Mouse (Mus musculus) liver, adult (tissue): ENCODE results near the gene Armh3.

Experiments
- GATA4 ChIP-seq: IDR thresholded peaks from 2 replicates; pipeline ENCODE4 v1.6.1; 2014; ENCODE audit warnings: mild to moderate bottlenecking, low read length; ENCODE audit not compliant: insufficient replicate concordance

Armh3 gene

DNA sequence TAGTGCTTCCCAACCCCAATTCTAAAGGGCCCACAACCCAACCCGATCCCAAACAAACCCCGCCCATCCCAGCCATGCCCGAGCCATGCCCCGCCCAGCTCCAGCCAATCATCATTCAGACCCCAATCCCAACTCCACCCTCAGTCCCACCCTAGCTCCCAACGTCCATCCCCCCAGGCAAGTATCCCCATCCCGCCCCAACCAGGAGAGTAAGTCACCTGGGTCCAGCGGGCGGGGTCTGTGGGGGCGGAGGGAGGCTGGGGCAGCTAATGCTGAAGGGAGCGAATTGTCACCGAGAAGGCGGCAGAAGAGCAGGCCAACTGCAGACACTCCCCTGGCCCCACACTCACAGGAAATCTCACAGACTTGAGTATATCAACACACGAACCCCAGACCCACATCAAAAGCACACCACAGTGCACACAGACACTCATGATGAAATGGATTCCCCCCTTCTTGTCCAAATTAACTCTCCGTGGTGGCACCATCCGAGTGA, 202.2 kb downstream of the Armh3 start:
- no peak for TF ChIP-seq GATA4

DNA sequence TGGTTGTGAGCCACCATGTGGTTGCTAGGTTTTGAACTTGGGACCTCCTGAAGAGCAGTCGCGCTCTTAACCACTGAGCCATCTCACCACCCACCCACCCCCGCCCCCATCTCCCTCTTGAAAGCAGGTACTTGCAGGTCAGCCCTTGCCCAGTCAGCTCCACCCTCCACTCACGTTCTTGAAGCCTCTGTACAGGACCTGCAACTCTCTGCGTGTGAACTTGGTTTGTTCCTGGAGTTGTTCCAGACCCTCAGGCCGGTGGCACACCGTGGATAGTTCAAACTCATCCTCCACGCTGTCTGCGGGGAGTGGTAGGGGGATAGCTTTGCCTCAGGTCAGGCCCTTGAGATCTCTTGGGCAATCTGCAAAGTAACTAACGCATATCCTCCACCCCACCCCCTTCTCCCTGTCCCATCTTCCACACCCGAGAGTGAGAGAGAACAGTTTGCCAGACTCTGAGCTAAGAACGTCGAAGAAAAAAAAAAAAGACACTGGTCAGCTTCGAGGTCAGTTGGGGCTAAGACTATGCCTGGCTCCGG, 202.8 kb downstream of the Armh3 start:
- no peak for TF ChIP-seq GATA4

GRCm38 (mm10) chr19:45794718-45795117, 203.6 kb downstream of the Armh3 start:
- no peak for TF ChIP-seq GATA4

- TF ChIP-seq GATA4: no peak
Measured at GRCm38 (mm10) chr19:45792404-45792803, 205.9 kb downstream of the Armh3 start.

DNA sequence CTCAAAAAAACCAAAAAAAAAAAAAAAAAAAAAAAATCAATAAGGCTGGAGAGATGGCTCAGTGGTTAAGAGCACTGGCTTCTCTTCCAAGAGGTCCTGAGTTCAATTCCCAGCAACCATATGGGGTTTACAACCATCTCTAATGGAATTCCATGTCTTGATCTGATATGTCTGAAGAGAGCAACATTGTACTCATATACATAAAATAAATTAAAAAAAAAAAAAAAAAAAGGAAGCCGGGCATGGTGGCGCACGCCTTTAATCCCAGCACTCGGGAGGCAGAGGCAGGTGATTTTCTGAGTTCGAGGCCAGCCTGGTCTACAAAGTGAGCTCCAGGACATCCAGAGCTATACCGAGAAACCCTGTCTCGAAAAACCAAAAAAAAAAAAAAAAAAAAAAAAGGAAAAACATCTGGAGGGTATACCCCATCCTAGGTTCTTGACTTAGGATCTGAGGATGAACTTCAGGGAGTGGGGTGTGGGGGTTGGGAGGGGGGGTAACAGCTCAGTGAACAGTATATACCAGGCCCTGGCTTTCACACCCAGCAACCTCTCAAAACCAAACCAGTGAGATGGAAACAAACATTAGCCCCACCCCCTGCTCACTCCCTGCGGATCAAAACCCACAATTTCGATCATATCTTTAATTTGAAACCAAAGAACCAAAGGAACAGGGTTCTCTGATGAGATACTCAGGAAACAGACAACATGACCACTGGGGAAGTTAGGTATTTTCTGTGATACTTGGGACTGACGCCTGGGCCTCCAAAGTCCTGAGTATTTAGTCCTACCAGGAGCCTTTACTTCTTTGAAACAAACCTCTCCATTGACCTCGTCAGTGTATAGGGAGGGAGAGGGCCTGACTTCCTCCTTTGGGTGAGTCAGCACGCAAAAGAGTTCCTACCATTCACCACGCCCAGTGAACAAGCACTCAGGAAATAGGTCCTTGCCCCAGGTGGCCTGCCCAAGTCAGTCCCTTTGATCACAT, 208.1 kb downstream of the Armh3 start:
- TF ChIP-seq GATA4: no peak

- TF ChIP-seq GATA4: no peak
Measured at GRCm38 (mm10) chr19:45789365-45789764, 208.9 kb downstream of the Armh3 start.

DNA sequence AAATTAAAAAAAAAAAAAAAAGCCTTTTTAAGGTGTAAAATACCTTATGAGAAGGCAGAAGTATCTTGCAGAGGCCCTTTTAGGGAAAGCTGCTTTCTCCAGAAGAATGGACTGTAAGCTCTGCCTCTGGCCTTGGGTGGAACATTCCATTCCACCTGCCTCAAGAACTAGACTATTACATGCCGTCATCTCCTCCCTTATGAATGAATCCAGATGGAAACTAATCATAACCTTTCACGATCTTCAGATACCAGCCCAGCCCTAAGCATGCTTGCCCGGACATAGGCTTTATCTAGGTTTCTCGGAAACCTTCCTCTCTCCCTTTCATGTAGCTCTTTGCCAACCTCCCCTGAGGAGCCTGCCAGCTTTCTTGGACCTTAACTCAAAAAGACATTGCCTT, 210.0 kb downstream of the Armh3 start:
- no peak for TF ChIP-seq GATA4

GRCm38 (mm10) chr19:45787450-45787849, 210.8 kb downstream of the Armh3 start:
- TF ChIP-seq GATA4: no peak

- no peak for TF ChIP-seq GATA4
Measured at GRCm38 (mm10) chr19:45785470-45785869, 212.8 kb downstream of the Armh3 start.

DNA sequence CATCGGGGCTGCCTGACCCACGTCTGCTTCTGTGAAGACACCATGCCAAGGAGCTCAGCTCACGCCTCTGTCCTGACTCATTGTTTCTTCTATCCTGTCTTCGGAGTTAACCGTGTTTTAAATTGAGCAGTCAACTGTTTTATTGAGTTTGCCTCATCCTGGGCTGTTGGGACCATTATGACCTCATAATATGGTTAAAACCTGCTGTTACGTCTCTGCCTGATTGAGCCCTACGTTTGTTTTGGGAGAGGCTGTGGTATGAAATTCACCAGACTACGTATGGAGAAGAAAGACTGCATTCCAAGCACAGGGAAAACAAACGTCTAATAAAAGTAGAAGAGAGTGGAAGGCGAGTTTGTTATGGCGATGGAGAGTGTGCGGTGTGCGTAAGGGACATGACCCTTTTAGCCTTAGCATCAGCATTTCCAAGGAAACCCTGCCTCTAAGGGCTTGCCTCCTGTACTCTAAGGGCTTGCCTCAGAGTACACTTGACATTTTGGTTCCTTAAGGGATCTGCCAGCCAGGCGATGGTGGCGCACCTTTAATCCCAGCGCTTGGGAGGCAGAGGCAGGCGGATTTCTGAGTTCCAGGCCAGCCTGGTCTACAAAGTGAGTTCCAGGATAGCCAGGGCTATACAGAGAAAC, 214.2 kb downstream of the Armh3 start:
- no peak for TF ChIP-seq GATA4

DNA sequence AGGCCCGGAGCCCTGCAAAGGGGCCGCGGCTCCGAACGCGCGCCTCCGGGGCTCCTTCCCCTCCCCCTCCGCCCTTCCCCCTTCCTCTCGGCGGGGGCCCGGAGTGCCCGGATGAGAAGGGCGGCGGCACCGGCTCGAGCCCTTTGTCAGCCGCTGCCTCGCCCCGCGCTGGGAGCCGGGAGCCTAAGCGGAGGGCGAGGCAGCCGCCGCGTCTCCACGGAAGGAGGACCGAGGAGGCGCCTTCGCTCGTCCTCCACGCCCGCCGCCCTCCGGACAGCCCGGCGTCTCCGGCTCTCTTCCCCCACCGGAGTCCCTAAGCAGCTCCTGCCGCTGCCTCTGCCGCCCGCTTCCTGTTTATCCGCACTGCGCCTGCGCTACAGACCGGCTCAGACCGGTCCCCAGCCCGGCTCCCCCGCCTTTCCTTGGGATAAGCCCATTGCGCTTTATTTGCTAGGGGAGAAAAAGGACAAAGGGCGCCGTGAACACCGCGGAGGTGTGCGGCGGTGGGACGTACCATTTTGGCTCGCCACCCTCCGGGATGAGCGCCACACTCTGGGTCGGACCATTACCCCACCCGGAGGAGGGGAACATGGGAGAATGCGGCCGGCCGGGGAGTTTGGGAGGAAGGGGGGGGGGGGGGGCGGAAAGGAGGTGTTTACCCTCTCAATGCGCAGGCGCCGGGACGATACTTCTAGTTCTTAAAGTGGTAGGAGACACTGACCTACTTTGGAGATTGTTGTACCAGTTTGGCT, 214.9 kb downstream of the Armh3 start, which contains the start of gene Mgea5:
Gene Mgea5, minus strand, starts transcription at position 657 of the 752 bp plus-strand sequence.
- TF ChIP-seq GATA4: peak; percentile 50; the same call in 1 of the 2 replicates

- no peak for TF ChIP-seq GATA4
Measured at GRCm38 (mm10) chr19:45782315-45783001, 215.8 kb downstream of the Armh3 start.

- TF ChIP-seq GATA4: no peak
Measured at GRCm38 (mm10) chr19:45781676-45782075, 216.6 kb downstream of the Armh3 start.

GRCm38 (mm10) chr19:45780350-45780915, 217.9 kb downstream of the Armh3 start:
- TF ChIP-seq GATA4: no peak
